Mouse (Mus musculus): ENCODE data around the gene Ccdc88c.

The Ccdc88c gene

DNA sequence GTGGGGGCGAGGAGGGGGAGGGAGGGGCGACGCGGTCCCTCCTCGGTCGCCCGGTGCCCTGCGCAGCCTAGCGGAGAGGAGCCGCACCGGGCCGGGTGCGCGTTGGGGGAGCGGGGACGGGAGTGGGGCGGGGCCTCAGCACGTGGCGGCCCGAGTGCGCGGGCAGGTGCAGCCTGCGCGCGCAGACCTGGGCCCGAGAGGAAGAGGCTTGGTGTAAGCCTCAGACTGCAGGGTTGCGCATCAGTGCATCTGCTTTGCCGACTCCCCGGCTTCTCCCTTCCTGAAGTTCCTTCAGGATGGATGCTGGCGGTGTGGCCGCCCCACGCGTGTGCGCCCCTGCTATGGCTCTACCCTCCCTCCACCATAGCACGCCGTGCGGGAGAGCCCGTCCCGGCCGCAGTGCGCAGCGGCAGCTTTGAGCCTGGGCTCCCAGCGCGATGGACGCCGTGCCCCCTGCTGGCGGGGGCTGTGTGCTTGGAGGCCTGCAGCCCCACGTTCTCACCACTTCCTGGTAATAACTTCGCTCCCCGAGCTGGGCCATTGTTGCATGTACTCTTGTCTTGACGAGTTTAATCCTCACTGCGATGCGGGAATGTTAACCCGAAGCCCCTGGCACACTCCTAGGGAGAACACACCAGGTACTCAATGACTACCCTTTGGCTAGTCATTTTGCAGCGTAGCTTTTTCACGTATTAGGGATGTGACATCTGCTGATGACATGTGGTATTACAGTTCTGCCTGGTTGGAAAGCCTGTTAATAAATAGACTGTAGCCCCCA lies at the start of gene Ccdc88c:
Gene Ccdc88c (minus strand): TSS at position 103 of the 778 bp plus-strand sequence.
- peak; percentile 86 for DNase-seq (ENCODE audit: low read depth, low spot score)

DNA sequence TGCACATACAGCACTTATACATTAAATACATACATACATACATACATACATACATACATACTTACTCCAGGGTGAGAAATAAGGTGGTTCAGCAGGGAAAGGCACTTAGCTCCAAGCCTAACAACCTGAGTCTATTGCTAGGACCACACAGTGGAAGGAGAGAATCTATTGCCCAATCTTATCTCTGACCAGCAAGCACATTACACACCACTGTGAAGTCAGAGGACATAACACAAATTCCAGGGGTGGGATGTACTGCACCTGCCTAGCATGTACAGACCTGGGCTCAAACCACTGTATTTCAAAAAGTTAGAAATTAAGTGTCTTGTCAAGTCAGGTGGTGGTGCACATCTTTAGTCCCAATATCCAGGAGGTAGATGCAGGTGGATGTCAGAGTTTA lies 49.1 kb upstream of the Ccdc88c start:
- no peak for DNase-seq (ENCODE audit: low read depth, low spot score)

DNA sequence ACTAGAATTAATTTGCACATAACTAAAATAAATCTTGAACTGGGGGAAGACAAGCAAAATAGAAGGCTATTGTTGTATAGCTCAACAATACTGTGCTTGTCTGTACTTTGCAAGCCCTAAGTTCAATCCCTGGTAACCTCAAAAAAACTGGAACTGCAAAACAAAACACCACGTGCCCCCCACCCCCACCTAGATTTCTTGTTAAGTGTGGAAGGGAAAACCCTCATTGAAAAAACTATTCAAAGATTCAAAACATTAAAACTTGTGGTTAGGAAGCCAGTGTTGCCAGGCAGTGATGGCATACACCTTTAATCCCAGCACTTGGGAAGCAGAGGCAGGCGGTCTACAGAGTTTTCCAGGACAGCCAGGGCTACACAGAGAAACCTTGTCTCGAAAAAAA lies 46.6 kb upstream of the Ccdc88c start:
- DNase-seq (ENCODE audit: low read depth, low spot score) = no peak

DNA sequence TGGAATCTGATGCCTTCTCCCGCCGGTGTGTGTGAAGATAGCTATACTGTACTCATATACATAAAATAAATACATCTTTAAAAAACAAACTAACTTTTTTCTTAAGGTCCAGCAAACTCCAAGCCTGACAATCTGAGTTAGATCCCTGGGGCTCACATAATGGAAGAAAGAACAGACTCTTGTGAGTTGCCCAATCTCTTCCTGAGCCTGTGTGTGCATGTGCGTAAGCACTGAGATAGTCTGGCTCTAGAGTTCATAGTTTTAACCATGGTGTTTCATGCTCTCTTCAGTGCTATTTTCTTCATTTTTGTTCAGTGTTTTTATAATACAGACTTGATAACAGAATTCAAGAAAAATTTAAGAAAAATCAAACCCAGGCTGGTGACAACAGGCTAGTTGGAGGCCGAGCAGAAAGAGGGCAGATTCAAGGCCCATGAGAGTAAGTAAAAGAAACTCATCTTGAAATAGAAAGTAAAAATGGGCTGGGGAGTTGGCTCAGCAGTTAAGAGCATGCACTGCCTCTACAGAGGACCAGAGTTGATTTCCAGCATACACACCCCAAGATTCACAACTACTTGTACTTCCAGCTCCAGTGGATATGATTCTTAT lies 46.1 kb upstream of the Ccdc88c start:
- no peak for DNase-seq (ENCODE audit: low read depth, low spot score)

DNA sequence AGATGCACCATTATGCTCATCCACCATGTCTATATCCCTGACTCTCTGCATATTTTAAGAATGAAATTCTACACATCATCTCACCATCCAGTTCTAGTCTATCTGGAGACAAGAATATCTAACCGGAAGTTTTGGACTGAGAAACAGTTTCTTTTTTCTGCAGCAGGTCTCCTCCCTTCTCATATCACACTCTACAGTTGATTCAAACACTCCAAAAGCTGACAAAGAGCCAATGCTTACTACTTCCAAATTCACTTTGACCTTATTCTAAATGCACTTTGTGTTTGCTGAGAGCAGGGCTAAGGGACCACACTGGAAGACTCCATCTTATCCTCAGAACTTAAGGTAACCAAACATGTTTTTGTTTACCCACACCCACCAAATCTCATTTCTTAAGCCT lies 41.0 kb upstream of the Ccdc88c start:
- DNase-seq (ENCODE audit: low read depth, low spot score) = no peak

DNA sequence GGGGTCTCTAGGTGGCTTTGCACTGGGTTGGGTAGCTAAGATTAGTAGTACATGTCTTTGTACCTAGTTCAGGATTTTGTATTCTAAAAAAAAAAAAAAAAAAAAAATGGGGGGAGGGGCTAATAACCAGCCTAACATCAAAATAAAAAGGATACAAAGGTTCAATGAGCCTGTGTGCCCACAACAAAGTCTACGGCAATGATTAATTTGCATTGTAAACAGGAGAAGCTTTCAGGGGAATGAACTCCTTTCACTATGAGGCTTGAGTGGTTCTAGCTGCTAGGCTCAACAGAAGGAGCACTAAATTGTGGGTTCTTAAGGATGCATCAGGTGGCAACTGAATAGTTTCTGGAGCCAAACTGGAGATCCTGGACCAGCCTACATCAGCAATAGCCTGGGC lies 37.5 kb upstream of the Ccdc88c start:
- DNase-seq (ENCODE audit: low read depth, low spot score) = no peak

DNA sequence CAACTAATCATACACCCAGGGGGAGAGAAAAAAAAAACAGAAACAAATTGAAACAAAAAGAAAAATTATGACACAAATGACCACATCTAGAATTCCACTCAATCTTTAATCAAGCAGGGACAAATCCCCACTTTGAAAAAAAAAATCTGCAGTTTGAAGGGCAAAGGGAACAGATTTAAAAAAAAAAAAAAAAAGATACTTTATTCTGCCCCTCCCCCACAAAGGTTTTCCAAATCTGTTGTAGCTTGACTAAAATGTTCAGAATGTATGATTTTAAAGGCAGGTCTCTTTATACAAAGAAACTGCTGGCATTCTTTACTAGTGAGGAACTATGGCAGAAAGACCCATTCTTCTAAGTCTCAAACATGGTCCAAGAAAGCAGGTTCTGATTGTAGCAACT lies 11.1 kb upstream of the Ccdc88c start:
- DNase-seq (ENCODE audit: low read depth, low spot score) = no peak

DNA sequence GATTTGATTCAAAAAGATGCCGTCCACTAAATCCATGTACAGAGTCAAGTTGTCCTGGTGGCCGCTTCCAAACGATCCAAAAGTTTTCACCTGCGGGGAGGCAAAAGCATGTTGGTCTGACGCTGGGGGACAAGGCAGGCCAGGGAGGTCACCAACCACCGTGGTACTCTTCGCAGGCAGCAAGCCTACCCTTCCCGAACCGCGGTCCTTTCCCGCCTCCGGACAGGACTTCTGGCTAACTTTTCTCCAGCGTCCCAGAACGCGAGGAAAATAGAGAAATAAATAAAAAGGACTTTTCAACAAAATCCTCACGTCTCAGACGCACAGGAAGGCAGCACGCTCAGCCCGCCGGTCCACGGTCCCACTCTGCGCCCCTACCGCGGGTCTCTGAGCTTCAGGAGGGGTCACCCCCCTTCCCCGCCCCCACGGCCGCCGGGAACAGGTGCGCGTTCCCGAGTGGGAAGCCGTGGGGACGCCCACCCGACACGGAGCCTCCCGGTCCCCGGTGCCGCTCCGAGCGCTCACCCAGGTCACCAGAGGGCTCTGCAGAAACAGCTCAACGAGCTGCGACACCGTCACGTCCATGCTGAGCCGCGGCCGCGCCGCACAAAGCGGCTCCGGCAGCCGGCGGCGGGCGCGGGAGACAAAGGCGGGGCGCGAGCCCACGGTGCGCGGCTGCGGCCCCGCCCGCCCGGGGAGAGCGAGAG lies 456 bp downstream of the Ccdc88c start:
- no peak for DNase-seq (ENCODE audit: low read depth, low spot score)

DNA sequence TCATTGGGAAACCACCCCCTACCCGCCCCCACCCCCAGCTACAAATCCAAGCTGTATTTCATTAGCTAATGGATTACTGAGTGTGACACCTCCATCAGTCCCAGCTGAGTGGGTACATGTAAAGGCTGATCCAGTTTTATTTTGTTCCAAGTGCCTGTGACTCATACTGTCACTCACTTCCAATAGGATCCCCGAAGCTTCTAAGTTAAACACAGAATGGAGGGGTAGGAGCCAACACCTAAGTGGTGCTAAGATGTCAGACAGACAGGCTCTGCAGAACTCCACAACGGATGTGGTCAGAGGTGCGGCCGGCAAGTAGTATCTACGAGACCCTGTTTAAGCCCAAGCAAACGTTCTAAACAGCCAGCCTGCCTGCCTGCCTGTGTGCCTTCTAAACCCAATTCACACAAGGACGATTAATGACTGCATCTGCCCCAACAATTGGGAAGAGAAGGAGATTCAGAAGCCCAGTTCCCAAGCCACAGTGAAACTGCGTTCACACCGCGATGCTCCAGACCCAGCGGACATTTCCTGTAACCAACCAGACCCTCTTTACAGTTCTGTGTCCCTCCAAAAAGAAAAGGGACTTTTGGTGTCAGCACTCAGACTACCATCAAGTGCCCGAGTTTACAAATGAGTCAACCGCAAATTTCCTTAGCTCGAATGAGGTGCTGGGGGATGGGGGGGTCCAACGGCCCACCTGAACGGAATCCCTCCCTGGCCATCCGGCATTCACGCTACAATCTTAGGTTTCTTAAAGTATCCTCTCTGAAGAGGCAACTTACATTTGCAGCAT lies 1.2 kb downstream of the Ccdc88c start:
- no peak for DNase-seq (ENCODE audit: low read depth, low spot score)

DNA sequence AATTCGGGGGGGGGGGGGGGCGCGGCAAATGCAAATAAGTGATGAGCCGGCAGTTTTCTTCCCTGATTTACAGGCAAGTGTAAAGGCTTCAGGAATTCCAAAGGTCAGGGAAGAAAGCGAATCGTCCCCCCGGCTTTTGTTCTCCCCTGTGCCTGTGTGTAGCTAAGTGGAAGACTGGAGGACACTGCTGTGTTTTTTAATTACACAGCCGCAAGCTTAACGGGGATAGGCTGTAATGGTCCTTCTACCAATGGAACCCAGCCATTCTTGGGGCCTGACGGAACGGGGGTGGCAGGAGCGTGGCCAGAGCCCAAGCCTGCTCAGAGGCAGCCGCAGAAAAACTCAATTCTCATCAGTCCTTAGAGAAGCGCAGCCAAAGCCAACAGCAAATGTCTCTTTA lies 1.9 kb downstream of the Ccdc88c start:
- no peak for DNase-seq (ENCODE audit: low read depth, low spot score)

DNA sequence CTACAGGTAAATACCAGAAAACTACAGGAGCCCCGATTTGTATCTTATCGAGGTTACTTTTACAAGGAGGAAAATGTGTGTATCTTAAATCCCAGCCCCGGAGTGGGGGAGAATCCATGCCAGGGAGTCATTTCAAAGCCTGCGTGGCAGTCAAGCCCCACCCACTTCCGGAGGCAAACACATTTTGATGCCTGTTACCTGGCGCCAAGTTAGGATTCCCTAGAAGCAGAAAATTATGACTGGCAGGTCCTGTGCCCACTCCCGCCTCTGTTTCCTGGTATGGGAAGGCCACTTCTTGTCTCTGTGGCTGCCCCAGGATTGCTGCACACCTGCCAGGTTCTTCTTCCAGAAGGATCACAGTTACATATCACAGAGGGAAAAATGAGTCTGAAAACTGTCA lies 2.3 kb downstream of the Ccdc88c start:
- DNase-seq (ENCODE audit: low read depth, low spot score) = no peak

DNA sequence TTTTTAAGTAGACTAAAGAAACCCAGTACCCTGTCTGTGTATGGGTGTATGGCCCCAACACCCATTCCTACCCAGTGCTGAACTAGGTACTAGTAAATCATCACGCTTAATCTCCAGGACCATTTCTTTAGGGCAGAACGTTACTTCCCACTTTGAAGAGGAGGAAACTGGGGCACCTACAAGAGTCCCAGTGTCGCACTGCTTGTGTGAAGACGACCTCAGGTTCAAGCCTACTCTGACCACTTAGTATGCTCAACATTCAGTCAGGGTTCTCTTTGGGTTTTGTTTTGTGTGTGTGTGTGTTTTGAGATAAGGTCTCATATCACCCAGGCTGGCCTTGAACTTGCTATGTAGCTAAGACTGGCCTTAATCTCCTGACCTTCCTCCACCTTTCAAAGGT lies 2.8 kb downstream of the Ccdc88c start:
- DNase-seq (ENCODE audit: low read depth, low spot score) = no peak

DNA sequence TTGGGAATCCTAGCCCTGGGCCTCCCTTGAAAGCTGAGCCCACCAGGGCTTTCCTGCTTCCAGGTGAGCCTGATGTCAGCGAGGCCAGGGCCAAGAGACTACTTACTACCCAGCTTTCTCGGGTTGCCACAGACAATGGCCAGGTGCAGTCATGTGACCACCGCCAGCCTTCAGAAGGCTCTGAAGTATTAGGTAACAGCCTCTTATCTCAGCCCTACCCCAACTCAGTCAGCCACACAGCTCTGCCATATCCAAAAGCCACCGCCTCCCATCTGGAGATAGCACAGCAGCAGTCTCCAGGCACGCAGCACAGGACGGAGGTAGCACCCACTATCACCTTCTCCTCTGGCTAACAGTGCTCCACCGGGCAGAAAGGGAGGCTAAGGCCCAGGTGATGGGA lies 3.5 kb downstream of the Ccdc88c start:
- no peak for DNase-seq (ENCODE audit: low read depth, low spot score)

DNA sequence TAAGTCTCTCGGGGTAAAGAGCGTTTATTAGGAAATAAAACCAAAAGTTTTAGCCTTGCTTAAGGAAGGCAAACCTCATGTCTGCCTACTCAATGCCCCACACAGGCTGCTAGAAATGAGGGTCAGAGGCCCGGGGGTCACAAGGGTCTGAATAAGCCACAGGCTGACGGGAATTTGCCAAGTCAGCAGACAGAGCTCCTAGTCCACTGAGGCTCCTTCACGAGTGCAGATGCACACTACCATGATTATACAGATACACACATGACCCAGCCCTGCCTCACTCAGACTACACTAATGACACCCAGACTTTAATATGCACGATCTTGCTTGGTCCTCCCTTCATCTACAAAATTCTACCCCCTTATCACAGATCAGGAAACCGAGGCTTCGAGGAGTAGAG lies 4.0 kb downstream of the Ccdc88c start:
- no peak for DNase-seq (ENCODE audit: low read depth, low spot score)

DNA sequence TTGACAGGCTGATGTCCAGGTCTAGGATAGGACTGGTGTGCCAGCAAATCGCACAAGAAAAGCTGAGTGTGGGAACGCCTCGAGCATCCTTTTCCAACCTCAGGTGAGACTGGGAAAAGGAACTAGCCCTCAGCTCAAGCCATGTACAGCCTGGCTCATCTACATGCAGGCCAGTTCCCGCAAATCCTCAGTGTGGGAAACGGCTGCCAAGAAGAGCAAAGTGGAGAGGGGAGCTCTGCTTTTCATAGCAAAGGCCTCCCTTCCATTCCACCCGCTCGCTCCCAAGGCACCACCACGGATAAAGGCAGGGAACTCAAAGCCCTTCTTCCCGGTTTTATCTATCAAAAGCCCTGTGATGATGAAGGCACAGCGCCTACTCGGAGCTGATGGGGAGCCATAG lies 5.7 kb downstream of the Ccdc88c start:
- no peak for DNase-seq (ENCODE audit: low read depth, low spot score)

DNA sequence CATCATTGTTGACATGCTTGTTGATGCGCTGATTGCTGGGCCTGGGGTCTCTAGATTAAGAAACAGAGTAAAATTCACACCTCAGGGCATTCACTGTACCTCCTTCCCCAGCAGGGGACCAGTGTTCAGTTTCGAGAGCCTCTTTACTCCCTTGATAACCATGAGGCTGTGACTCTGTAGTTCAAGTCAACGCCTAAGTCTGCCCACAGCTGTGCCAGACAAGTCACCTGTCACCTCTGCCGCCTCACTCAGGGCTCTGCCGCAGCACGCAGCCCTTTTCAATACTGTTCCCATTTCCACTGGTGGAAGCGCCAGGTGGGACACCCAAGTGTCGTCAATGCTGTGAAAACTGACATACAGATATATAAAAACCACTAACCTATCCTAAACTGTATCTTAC lies 6.5 kb downstream of the Ccdc88c start:
- DNase-seq (ENCODE audit: low read depth, low spot score) = no peak

DNA sequence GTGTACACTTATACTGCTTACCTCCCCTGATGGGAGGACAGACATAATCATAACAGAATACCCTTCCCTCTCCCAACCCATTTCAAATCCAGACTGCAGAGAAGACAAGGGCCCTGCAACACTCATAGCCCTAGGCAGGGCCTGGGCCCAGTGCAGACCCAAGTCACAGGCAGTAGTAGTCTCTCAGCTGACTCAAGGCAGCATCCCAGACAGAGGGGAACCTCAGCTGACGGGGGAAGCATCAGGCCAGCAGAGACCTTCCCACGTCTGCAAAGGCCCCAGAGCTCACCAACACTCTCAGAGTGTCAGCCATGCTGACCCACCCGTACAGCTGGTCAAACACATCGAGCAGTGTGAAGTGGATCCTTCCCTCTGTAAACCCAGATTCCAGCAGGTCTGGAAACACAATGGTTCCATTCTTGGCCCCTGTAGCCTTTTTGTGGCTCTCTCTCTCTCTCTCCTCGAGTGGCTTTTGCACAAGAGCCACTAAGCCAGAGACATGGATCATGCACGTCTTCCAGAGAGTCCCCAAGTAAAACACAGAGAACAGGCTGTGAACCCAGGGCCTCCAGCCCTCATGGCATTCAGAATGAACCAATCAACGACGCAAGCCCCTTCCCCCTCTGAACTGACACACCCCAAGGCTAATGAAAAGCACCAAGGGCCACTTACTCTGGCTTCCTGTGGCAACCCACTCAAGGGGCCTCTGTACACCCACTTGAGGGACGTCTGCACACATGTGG lies 7.2 kb downstream of the Ccdc88c start:
- DNase-seq (ENCODE audit: low read depth, low spot score) = no peak

DNA sequence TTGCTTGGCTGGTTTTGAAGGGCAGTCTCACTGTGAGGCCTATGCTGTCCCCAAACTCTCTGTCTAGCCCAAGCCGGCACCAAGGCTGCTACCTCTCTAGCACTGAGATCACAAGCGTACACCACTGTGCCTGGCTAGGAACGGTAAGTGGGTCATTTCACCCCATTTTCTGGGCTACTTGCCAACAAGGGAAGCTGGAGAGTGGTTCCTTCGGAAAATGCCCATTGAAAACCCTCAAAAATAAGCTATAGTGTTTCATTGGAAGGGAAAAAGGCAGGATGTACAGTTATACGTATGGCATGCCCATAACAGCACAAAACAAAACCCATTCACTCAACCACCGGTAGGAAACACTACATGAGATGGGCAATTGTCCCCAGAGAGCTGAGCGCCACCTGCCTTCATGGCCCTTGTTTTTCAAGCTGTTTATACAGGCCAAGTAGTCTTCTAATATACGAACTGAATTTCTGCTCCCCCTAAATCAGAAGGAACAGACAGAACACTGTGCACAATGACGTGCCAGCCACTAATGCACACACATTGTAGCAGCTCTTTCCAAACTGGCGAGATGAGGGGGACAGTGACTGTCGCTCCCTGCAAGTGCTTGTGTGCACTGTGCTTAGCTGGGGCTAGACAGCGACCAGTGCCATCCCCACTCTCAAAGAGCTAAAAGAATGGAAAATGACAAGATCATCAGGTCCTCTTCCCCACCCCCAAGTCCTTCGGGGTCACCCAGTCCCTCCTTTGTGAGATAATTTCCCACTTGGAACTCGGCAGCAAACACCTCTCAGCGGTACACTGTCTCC lies 8.4 kb downstream of the Ccdc88c start:
- DNase-seq (ENCODE audit: low read depth, low spot score) = no peak

DNA sequence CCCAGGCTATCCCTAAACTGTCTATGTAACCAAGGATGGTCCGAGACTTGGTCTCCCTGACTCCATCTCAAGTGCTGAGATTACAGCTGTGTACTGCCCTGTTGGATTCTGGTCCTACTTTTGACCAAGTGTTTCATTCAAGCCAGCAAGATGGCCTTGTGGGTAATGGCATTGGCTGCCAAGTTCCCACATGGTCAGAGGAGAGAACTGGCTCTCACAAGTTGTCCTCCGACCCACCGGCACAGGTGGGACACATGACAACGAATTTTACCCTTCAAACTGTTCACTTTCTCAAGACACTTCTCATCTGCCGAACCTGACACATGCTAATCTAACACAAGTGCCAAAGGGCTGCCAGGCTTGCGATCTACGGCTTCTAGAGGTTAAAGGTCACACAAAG lies 9.4 kb downstream of the Ccdc88c start:
- no peak for DNase-seq (ENCODE audit: low read depth, low spot score)

DNA sequence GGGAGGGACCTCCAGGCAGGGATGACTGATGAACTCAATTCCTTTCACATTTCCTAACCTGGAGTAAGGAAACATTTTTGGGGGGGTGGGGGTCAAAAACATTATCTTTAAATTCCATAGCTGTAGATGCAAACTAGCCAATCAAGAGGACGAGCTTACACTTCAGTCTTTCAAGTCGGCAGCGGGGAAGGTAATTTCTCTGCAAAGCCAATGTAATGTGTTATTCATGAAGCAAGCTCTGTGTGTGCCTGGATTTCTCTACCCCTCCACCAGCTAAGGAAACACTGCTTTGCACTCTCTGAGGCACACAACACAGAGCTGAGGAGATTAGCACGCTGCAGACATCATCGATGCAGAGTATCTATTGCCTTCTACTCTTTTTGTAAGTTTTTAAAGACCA lies 9.8 kb downstream of the Ccdc88c start:
- no peak for DNase-seq (ENCODE audit: low read depth, low spot score)

DNA sequence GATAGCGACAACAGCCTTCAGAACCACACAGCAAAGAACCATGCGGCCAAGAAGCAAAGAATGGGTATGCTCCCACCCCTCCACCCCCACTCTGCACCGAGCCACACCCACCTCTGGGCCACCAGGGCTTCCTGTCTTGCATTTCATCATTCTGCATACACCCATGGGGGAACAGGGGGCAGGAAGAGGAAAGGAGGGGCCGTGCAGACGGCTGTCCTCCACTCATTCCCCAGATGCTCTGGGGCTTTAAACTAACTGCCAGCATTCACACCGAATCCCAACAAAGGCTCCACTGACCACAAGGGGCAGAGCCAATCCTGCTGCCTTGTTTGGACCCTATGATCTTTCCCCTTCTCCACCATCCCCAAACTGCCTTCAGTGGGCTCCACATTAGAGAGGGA lies 10.9 kb downstream of the Ccdc88c start:
- no peak for DNase-seq (ENCODE audit: low read depth, low spot score)
